In genomic region chr2:154507566-154508283, GRCm38 (mm10) we compare ENCODE assay signal across 9 mouse cellular contexts. TPM values are rescaled to one million over a fixed set of nuclear protein-coding genes. Genes with fewer than 3 reads are reported as not detected.
A peak's percentile ranks its signal among the peaks of the same experiment; 100 is the strongest.
DNase-seq lines count a peak whose midpoint lies in the region; ATAC-seq and TF ChIP-seq lines count a peak whose summit lies in the region.
"Had no signal": no experiment of that assay in that cellular context is flagged by ENCODE, and none has a peak within 500 bp of the region (broad histone marks: within the 10 kb centered on the region; RNA-seq: fewer than 3 reads in every experiment).

No protein-coding gene starts in this region.

- H3K4me3 ChIP-seq in heart, postnatal 0 days (ENCODE audit: low read depth, low read length) = no peak overlapping the region
- H3K4me3 ChIP-seq in liver, embryonic 12.5 days = no peak overlapping the region
- H3K4me3 ChIP-seq in thymus, adult 2 months (ENCODE audit: control insufficient read depth, insufficient read depth, low read length) = no peak overlapping the region
- H3K4me3 ChIP-seq: neural tube, embryonic 12.5 days had no signal

- no peaks in the 10 kb centered on the region for H3K9me3 ChIP-seq in heart, postnatal 0 days (replicated peaks; ENCODE audit: control insufficient read depth, low read length)
- no peaks in the 10 kb centered on the region for H3K9me3 ChIP-seq in liver, embryonic 12.5 days (replicated peaks)
- H3K9me3 ChIP-seq: neural tube, embryonic 12.5 days had no signal

- intact Hi-C loops in gastrocnemius, postnatal 36 days (cut with DNase I) = loop anchor here (5.0 kb wide), 1 partner anchor 70 kb away; the partner anchor contains the start of gene Cbfa2t2

- WGBS in heart, postnatal 0 days = 54% methylated on average over 9 of the region's 9 CpGs
- 56% methylated on average over 9 of the region's 9 CpGs for WGBS in liver, embryonic 12.5 days (ENCODE audit: insufficient replicate concordance)
- 72% methylated on average over 9 of the region's 9 CpGs for WGBS in thymus, adult 2 months

- no peaks in the 10 kb centered on the region for H3K4me1 ChIP-seq in heart, postnatal 0 days (ENCODE audit: control insufficient read depth, insufficient read depth)
- H3K4me1 ChIP-seq in liver, embryonic 12.5 days = peaks cover 15% of the 10 kb centered on the region
- H3K4me1 ChIP-seq in thymus, adult 2 months (replicated peaks; ENCODE audit: control insufficient read depth, insufficient read depth, low read length) = no peaks in the 10 kb centered on the region
- H3K4me1 ChIP-seq: neural tube, embryonic 12.5 days had no signal

- peak; percentile 27; the same call in 1 of the 2 replicates for TF ChIP-seq CTCF in heart, postnatal 0 days (IDR thresholded peaks at IDR 0.05; ENCODE audit: low read depth)
- TF ChIP-seq CTCF in thymus, adult 2 months (IDR thresholded peaks at IDR 0.05; ENCODE audit: borderline replicate concordance, control insufficient read depth, extremely low read depth, insufficient read depth, low read length, poor library complexity) = no peak

- no peaks in the 10 kb centered on the region for H3K27me3 ChIP-seq in heart, postnatal 0 days (ENCODE audit: control insufficient read depth, insufficient read depth, low read length)
- no peaks in the 10 kb centered on the region for H3K27me3 ChIP-seq in liver, embryonic 12.5 days (replicated peaks)
- no peaks in the 10 kb centered on the region for H3K27me3 ChIP-seq in thymus, adult 2 months (ENCODE audit: control insufficient read depth, insufficient read depth, low read length)
- H3K27me3 ChIP-seq: neural tube, embryonic 12.5 days had no signal

- no peak for ATAC-seq in heart, postnatal 0 days (ENCODE audit: insufficient read depth, low read depth)
- ATAC-seq in liver, embryonic 12.5 days = peak; percentile 75; the same call in 1 of the 2 replicates

- H3K9ac ChIP-seq in heart, postnatal 0 days (replicated peaks; ENCODE audit: low read depth, low read length) = no peak overlapping the region
- no peak overlapping the region; the same call in 1 of the 2 replicates for H3K9ac ChIP-seq in liver, embryonic 12.5 days
- H3K9ac ChIP-seq: neural tube, embryonic 12.5 days had no signal

- no peak overlapping the region for H3K4me2 ChIP-seq in heart, postnatal 0 days (ENCODE audit: low read depth, low read length)
- no peak overlapping the region for H3K4me2 ChIP-seq in liver, embryonic 12.5 days
- H3K4me2 ChIP-seq: neural tube, embryonic 12.5 days had no signal

- peak; percentile 27 for DNase-seq in gastrocnemius, adult 18-20 months (ENCODE audit: low spot score)
- no peak for DNase-seq in gastrocnemius, postnatal 36 days
- peak; percentile 82 for DNase-seq in A20 (ENCODE audit: low read depth, low spot score)
- peak; percentile 39 to 50 for DNase-seq in adrenal gland, postnatal 36 days
- DNase-seq in heart, postnatal 0 days (ENCODE audit: low spot score) = peak; percentile 24
- DNase-seq in thymus, adult 2 months = peak; percentile 6
- DNase-seq in natural killer cell, adult 2 months (ENCODE audit: low spot score in 2 of 2) = no peak

- no peak for TF ChIP-seq POLR2A in thymus, adult 2 months (IDR thresholded peaks at IDR 0.05; ENCODE audit: control insufficient read depth, extremely low read depth, insufficient read depth, low read length, poor library complexity)

- H3K36me3 ChIP-seq in heart, postnatal 0 days (replicated peaks; ENCODE audit: control insufficient read depth, insufficient read depth, low read length) = peaks cover 37% of the 10 kb centered on the region
- H3K36me3 ChIP-seq in liver, embryonic 12.5 days = peaks cover 55% of the 10 kb centered on the region
- peaks cover 25% of the 10 kb centered on the region; the same call in 1 of the 2 replicates for H3K36me3 ChIP-seq in thymus, adult 2 months (ENCODE audit: control insufficient read depth, insufficient read depth, low read length)

- no peak for TF ChIP-seq EP300 in heart, postnatal 0 days (IDR thresholded peaks at IDR 0.05; ENCODE audit: low read depth)

- no peak overlapping the region for H3K27ac ChIP-seq in heart, postnatal 0 days (ENCODE audit: low read depth)
- H3K27ac ChIP-seq in liver, embryonic 12.5 days = peak overlapping the region; percentile 71
- no peak overlapping the region for H3K27ac ChIP-seq in thymus, adult 2 months (ENCODE audit: control insufficient read depth, insufficient read depth, low read length)
- H3K27ac ChIP-seq: neural tube, embryonic 12.5 days had no signal

RNA-seq across cellular contexts. Expression of gene 1700003F12Rik, which starts 39.2 kb away (rescaled TPM):
- not detected for total RNA-seq in gastrocnemius, adult 18-20 months (2021)
- not detected for total RNA-seq in gastrocnemius, postnatal 36 days (2021)
- under 1 TPM in 1 of 2 experiments, not detected in 1; 0.43 TPM for total RNA-seq in adrenal gland, postnatal 36 days (2021)
- total RNA-seq in heart, postnatal 0 days (2014; rRNA removed; ENCODE audit: low replicate concordance) = 2.0 TPM in 1 of 2 replicates, not detected in the other
- 0.70 and 1.1 TPM in 2 replicates for polyA plus RNA-seq in heart, postnatal 0 days (2015; fragmentation: Nextera tagmentation; extraction: Ambion mirVana)
- polyA plus RNA-seq in liver, embryonic 12.5 days (2016; fragmentation: Nextera tagmentation; extraction: Ambion mirVana) = 1.5 and 1.6 TPM in 2 replicates
- polyA plus RNA-seq in thymus, adult 2 months (2012; rRNA removed) = 2.0 and 3.3 TPM in 2 replicates

RNA-seq across cellular contexts. Expression of gene Actl10, which starts 43.9 kb away (rescaled TPM):
- total RNA-seq in gastrocnemius, adult 18-20 months (2021) = not detected
- total RNA-seq in gastrocnemius, postnatal 36 days (2021) = not detected
- total RNA-seq in adrenal gland, postnatal 36 days (2021) = not detected
- total RNA-seq in heart, postnatal 0 days (2014; rRNA removed; ENCODE audit: low replicate concordance) = 0.23 TPM in 1 of 2 replicates, not detected in the other
- polyA plus RNA-seq in heart, postnatal 0 days (2015; fragmentation: Nextera tagmentation; extraction: Ambion mirVana) = not detected in 2 replicates
- 0.29 TPM in 1 of 2 replicates, not detected in the other for polyA plus RNA-seq in liver, embryonic 12.5 days (2016; fragmentation: Nextera tagmentation; extraction: Ambion mirVana)
- polyA plus RNA-seq in thymus, adult 2 months (2012; rRNA removed) = 0.11 and 0.47 TPM in 2 replicates

RNA-seq across cellular contexts. Expression of gene Necab3, which starts 51.0 kb away (rescaled TPM):
- total RNA-seq in gastrocnemius, adult 18-20 months (2021) = under 1 TPM; 0.30 to 0.36 TPM
- total RNA-seq in gastrocnemius, postnatal 36 days (2021) = under 1 TPM; 0.27 to 0.28 TPM
- 1 to 10 TPM; 1.1 to 1.5 TPM for total RNA-seq in adrenal gland, postnatal 36 days (2021)
- total RNA-seq in heart, postnatal 0 days (2014; rRNA removed; ENCODE audit: low replicate concordance) = 2.8 and 3.9 TPM in 2 replicates
- polyA plus RNA-seq in heart, postnatal 0 days (2015; fragmentation: Nextera tagmentation; extraction: Ambion mirVana) = 1.3 and 2.0 TPM in 2 replicates
- polyA plus RNA-seq in liver, embryonic 12.5 days (2016; fragmentation: Nextera tagmentation; extraction: Ambion mirVana) = 1.0 and 1.3 TPM in 2 replicates
- polyA plus RNA-seq in thymus, adult 2 months (2012; rRNA removed) = 14.8 and 15.7 TPM in 2 replicates

Comparison
In these comparisons a context has a peak if more than half of its experiments do, and no peak if none do; other contexts are left out.
1. DNase-seq: peak in gastrocnemius, adult 18-20 months (single experiment), A20 (single experiment), adrenal gland, postnatal 36 days (2 of 2), heart, postnatal 0 days (single experiment) and thymus, adult 2 months (single experiment); none in gastrocnemius, postnatal 36 days (0 of 2) and natural killer cell, adult 2 months (0 of 2).